In the genomic region with DNA sequence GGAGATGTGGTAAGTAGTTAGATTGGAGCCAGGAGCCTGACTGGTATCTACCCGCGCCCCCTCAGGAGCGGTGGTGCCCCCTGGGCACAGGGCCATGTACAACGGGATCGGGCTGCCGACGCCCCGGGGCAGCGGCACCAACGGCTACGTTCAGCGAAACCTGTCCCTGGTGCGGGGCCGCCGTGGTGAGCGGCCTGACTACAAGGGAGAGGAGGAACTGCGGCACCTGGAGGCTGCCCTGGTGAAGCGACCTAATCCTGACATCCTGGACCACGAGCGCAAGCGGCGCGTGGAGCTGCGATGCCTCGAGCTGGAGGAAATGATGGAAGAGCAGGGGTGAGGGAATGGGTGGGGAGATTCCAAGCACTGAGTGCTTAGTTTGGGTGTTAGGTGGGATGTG, we compare ENCODE assay signal across 9 mouse cellular contexts. TPM values are rescaled to one million over a fixed set of nuclear protein-coding genes. Genes with fewer than 3 reads are reported as not detected.
DNase-seq lines count a peak whose midpoint lies in the region; ATAC-seq and TF ChIP-seq lines count a peak whose summit lies in the region.
"Had no signal": no experiment of that assay in that cellular context is flagged by ENCODE, and none has a peak within 500 bp of the region (broad histone marks: within the 10 kb centered on the region; RNA-seq: fewer than 3 reads in every experiment).

No protein-coding gene starts in this region.

- no peak overlapping the region for H3K27ac ChIP-seq in embryonic fibroblast, embryonic 13.5 days (ENCODE audit: insufficient read depth, low read length)
- H3K27ac ChIP-seq in thymus, adult 2 months (ENCODE audit: control insufficient read depth, insufficient read depth, low read length): no peak overlapping the region
- H3K27ac ChIP-seq: liver, embryonic 14.5 days had no signal

- peaks cover 57% of the 10 kb centered on the region for H3K36me3 ChIP-seq in G1E (replicated peaks)
- H3K36me3 ChIP-seq in thymus, adult 2 months (ENCODE audit: control insufficient read depth, insufficient read depth, low read length): peaks cover 44% of the 10 kb centered on the region

- no peak for TF ChIP-seq CTCF in G1E (IDR thresholded peaks at IDR 0.05; ENCODE audit: low read depth, low read length)
- TF ChIP-seq CTCF in embryonic fibroblast, embryonic 13.5 days (IDR thresholded peaks at IDR 0.05; ENCODE audit: borderline replicate concordance, insufficient read depth, low read length): no peak; the same call in 1 of the 2 replicates
- no peak for TF ChIP-seq CTCF in thymus, adult 2 months (IDR thresholded peaks at IDR 0.05; ENCODE audit: borderline replicate concordance, control insufficient read depth, extremely low read depth, insufficient read depth, low read length, poor library complexity)

- peak overlapping the region; percentile 60; the same call in 1 of the 2 replicates for H3K4me3 ChIP-seq in G1E (ENCODE audit: low read depth, low read length)
- peak overlapping the region; percentile 31 for H3K4me3 ChIP-seq in embryonic fibroblast, embryonic 13.5 days (ENCODE audit: insufficient read depth, low read length)
- H3K4me3 ChIP-seq in thymus, adult 2 months (ENCODE audit: control insufficient read depth, insufficient read depth, low read length): no peak overlapping the region

- H3K27me3 ChIP-seq in G1E (ENCODE audit: insufficient read depth, low read length): no peaks in the 10 kb centered on the region
- H3K27me3 ChIP-seq in thymus, adult 2 months (ENCODE audit: control insufficient read depth, insufficient read depth, low read length): no peaks in the 10 kb centered on the region

- DNase-seq in heart, adult 18-20 months: peak; percentile 50 to 53
- no peak for DNase-seq in heart, adult 8-10 months (ENCODE audit: low spot score)
- DNase-seq in G1E (ENCODE audit: low spot score): no peak
- DNase-seq in kidney, adult 9 months: peak; percentile 66
- peak; percentile 41 to 56 for DNase-seq in lung, postnatal 4 days
- DNase-seq in thymus, adult 2 months: no peak
- no peak for DNase-seq in T-cell, adult 2 months (ENCODE audit: low spot score)

- TF ChIP-seq POLR2A in embryonic fibroblast, embryonic 13.5 days (IDR thresholded peaks at IDR 0.05; ENCODE audit: low read depth, low read length): no peak
- no peak for TF ChIP-seq POLR2A in thymus, adult 2 months (IDR thresholded peaks at IDR 0.05; ENCODE audit: control insufficient read depth, extremely low read depth, insufficient read depth, low read length, poor library complexity)

- H3K4me1 ChIP-seq in G1E (ENCODE audit: insufficient read depth, low read depth, low read length): peaks cover 23% of the 10 kb centered on the region
- H3K4me1 ChIP-seq in embryonic fibroblast, embryonic 13.5 days (ENCODE audit: control insufficient read depth, insufficient read depth, low read length): peaks cover 3% of the 10 kb centered on the region
- peaks cover 12% of the 10 kb centered on the region for H3K4me1 ChIP-seq in thymus, adult 2 months (replicated peaks; ENCODE audit: control insufficient read depth, insufficient read depth, low read length)

- no peak for ATAC-seq in G1E (ENCODE audit: extremely low read depth, insufficient number of reproducible peaks, low FRiP score, poor library complexity, severe bottlenecking)

- H3K9me3 ChIP-seq in G1E (replicated peaks): no peaks in the 10 kb centered on the region

- WGBS in thymus, adult 2 months: 68% methylated on average over 25 of the region's 25 CpGs

RNA-seq across cellular contexts. Expression of a gene that starts 16.5 kb away (rescaled TPM):
- total RNA-seq in heart, adult 18-20 months (2021): 100 to 1,000 TPM; 125 to 153 TPM
- total RNA-seq in heart, adult 8-10 months (2022): 100 to 1,000 TPM; 151 to 179 (median 164) TPM
- total RNA-seq in G1E (2014; fragmentation: Nextera tagmentation) (1,039 and 1,150 TPM in 2 replicates), G1E (2017) (66.6 and 86.7 TPM in 2 replicates)
- polyA plus RNA-seq in G1E (2012): 141 and 329 TPM in 2 replicates
- 264 and 303 TPM in 2 replicates for polyA plus RNA-seq in embryonic fibroblast, embryonic 13.5 days (2011; ENCODE audit: insufficient read length, low read depth, missing spikeins)
- polyA plus RNA-seq in thymus, adult 2 months (2012; rRNA removed): 874 and 1,056 TPM in 2 replicates

RNA-seq across cellular contexts. Expression of a gene that starts 21.0 kb away (rescaled TPM):
- under 1 TPM in 1 of 2 experiments, not detected in 1; 0.55 TPM for total RNA-seq in heart, adult 18-20 months (2021)
- 1 to 10 TPM in 1 of 4 experiments, under 1 TPM in 2, not detected in 1; 0.41 to 1.2 (median 0.87) TPM for total RNA-seq in heart, adult 8-10 months (2022)
- not detected in 2 replicates for total RNA-seq in G1E (2014; fragmentation: Nextera tagmentation)
- total RNA-seq in G1E (2017): 0.12 TPM in 1 of 2 replicates, not detected in the other
- polyA plus RNA-seq in G1E (2012): not detected in 2 replicates
- polyA plus RNA-seq in embryonic fibroblast, embryonic 13.5 days (2011; ENCODE audit: insufficient read length, low read depth, missing spikeins): 2.2 and 2.8 TPM in 2 replicates
- 2.3 and 4.0 TPM in 2 replicates for polyA plus RNA-seq in thymus, adult 2 months (2012; rRNA removed)

RNA-seq across cellular contexts. Expression of a gene that starts 22.1 kb away (rescaled TPM):
- 100 to 1,000 TPM; 357 to 360 TPM for total RNA-seq in heart, adult 18-20 months (2021)
- 100 to 1,000 TPM; 321 to 411 (median 362) TPM for total RNA-seq in heart, adult 8-10 months (2022)
- 452 and 468 TPM in 2 replicates for total RNA-seq in G1E (2014; fragmentation: Nextera tagmentation)
- total RNA-seq in G1E (2017): 171 and 225 TPM in 2 replicates
- 658 and 984 TPM in 2 replicates for polyA plus RNA-seq in G1E (2012)
- polyA plus RNA-seq in embryonic fibroblast, embryonic 13.5 days (2011; ENCODE audit: insufficient read length, low read depth, missing spikeins): 303 and 364 TPM in 2 replicates
- 639 and 815 TPM in 2 replicates for polyA plus RNA-seq in thymus, adult 2 months (2012; rRNA removed)

RNA-seq across cellular contexts. Expression of a gene that starts 29.0 kb away (rescaled TPM):
- total RNA-seq in heart, adult 18-20 months (2021): not detected
- total RNA-seq in heart, adult 8-10 months (2022): not detected
- total RNA-seq in G1E (2014; fragmentation: Nextera tagmentation): not detected in 2 replicates
- total RNA-seq in G1E (2017): 0.11 TPM in 1 of 2 replicates, not detected in the other
- not detected in 2 replicates for polyA plus RNA-seq in G1E (2012)
- not detected in 2 replicates for polyA plus RNA-seq in embryonic fibroblast, embryonic 13.5 days (2011; ENCODE audit: insufficient read length, low read depth, missing spikeins)
- polyA plus RNA-seq in thymus, adult 2 months (2012; rRNA removed): 1.6 and 2.8 TPM in 2 replicates
- polyA plus RNA-seq: liver, embryonic 14.5 days had no signal

RNA-seq across cellular contexts. Expression of a gene that starts 35.5 kb away (rescaled TPM):
- 10 to 100 TPM; 38.1 to 40.7 TPM for total RNA-seq in heart, adult 18-20 months (2021)
- total RNA-seq in heart, adult 8-10 months (2022): 10 to 100 TPM; 40.8 to 42.0 (median 40.9) TPM
- total RNA-seq in G1E (2014; fragmentation: Nextera tagmentation): 11.9 and 14.1 TPM in 2 replicates
- total RNA-seq in G1E (2017): 18.2 and 22.3 TPM in 2 replicates
- polyA plus RNA-seq in G1E (2012): 42.7 and 44.6 TPM in 2 replicates
- polyA plus RNA-seq in embryonic fibroblast, embryonic 13.5 days (2011; ENCODE audit: insufficient read length, low read depth, missing spikeins): 29.3 and 33.0 TPM in 2 replicates
- polyA plus RNA-seq in thymus, adult 2 months (2012; rRNA removed): 32.0 and 33.6 TPM in 2 replicates

Comparison
In these comparisons a context has a peak if more than half of its experiments do, and no peak if none do; other contexts are left out.
1. DNase-seq: peak in heart, adult 18-20 months (2 of 2), kidney, adult 9 months (single experiment) and lung, postnatal 4 days (2 of 2); none in heart, adult 8-10 months (single experiment), G1E (single experiment), thymus, adult 2 months (single experiment) and T-cell, adult 2 months (single experiment).